Mouse (Mus musculus) erythroblast, embryonic 14.5 days (primary cell): ENCODE results near the gene Cmc4.

Source experiments
- GATA1 ChIP-seq: IDR thresholded peaks from 2 replicates; pipeline ENCODE4 v1.6.1; 2012; ENCODE audit warnings: low read length, inconsistent platforms, mixed read lengths
- TAL1 ChIP-seq: IDR thresholded peaks from 3 replicates; pipeline ENCODE4 v1.6.1; 2012; ENCODE audit warnings: low read length, inconsistent platforms, mixed read lengths

- TF ChIP-seq GATA1, result no peak
- no peak for TF ChIP-seq TAL1
These were observed 34.7 kb downstream of the Cmc4 start for GRCm38 (mm10) chrX:75381699-75382098.
